Mouse (Mus musculus): Measurements from ENCODE around the gene Rtn2.

DNA sequence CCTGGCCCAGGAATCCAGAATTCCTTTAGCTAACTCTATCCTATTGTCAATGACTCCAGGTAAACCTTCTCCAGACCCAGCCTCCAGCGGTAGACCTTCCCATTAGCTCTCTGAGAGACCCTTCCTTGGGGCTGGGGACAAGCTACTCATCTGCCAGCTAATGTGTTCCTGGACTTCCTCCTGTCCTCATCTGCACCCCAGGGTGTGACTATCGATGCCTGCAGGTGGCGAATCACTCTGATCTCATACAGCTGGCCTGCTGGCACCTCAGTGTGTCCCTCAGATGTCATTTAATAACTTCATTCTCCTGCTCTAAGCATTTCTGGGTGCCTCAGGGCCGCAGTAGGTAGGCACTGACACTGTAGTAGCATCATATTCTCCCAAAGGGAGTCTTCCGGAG lies 45.4 kb downstream of the Rtn2 start:
- TF ChIP-seq CTCF (IDR thresholded peaks at IDR 0.05; ENCODE audit: low read depth) (no peak), EP300 (IDR thresholded peaks at IDR 0.05; ENCODE audit: low read depth) (no peak)

Measured in liver, postnatal 0 days (tissue).